Mouse (Mus musculus) E14TG2a.4 (cell line): ENCODE data around the gene Uchl3.

ENCODE experiments used
- H3K27me3 ChIP-seq: 2 replicates; pipeline ENCODE4 v1.6.1; 2014; ENCODE audit warnings: low read length, control low read depth; ENCODE audit not compliant: insufficient read depth
- H3K36me3 ChIP-seq: 2 replicates; pipeline ENCODE4 v1.6.1; 2014; ENCODE audit warnings: low read length, control low read depth; ENCODE audit not compliant: insufficient read depth
- H3K4me1 ChIP-seq: replicated peaks from 2 replicates; pipeline ENCODE4 v1.6.1; 2014; ENCODE audit warnings: low read depth, low read length, control low read depth
- H3K4me3 ChIP-seq: replicated peaks from 2 replicates; pipeline ENCODE4 v1.5.1; 2014; ENCODE audit warnings: mild to moderate bottlenecking, low read length
- H3K9me3 ChIP-seq: 2 replicates; pipeline ENCODE4 v1.6.1; 2014; ENCODE audit warnings: low read length, control low read depth
- CTCF ChIP-seq: conservative IDR thresholded peaks from 2 replicates; pipeline ENCODE4 v1.5.1; 2014; ENCODE audit warnings: low read length
- NANOG ChIP-seq: IDR thresholded peaks from 2 replicates; pipeline ENCODE4 v1.6.1; 2014; ENCODE audit warnings: borderline replicate concordance, low read length, mixed read lengths
- POU5F1 ChIP-seq: IDR thresholded peaks from 2 replicates; pipeline ENCODE4 v1.6.1; 2014; ENCODE audit warnings: low read length, borderline replicate concordance

Gene Uchl3

DNA sequence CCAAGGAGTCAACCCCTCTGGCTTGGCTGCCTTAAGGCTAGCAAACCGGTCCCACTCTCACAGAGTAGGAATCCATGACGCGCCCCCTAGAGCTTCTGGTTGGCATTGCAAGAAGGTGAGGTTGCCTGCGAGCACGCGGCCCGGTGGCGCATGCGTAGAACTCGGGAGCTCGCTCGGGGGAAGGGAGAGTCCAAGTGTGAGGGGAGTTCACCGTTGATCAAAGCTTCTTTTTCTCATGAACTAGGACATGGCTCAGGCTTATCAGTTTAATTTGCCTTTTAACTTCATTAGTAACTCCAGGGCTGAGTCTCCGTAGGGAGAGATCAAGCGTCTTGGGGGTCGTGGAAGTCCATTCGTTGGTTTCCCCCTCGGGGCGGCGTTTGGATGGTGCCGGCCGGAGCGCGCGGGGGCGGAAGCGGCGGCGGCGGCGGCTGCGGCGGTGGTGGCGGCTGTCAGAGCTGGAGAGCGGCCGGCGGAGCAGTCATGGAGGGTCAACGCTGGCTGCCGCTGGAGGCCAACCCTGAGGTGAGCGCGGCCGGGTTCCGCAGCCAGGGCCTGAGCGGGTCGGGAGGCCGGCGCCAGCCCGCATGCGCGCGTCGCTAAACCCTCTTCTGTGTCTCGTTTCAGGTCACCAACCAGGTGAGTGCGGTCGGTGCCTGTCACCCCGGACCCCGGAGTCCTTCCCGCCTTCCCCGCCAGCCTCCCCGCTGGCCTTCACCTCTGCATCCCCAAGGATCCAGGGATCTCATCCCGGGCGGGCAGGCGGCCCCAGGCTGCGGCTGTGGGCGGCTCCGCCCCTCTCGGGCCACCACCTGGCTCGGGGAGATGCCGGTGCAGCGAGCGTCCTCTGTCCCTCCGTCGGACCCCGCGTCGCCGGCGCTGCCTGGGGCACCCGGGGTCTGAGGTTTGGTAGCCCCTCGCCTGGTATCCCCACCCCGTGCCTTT, at the start of gene Uchl3:
Gene Uchl3, plus strand, starts transcription at position 387 of the 945 bp plus-strand sequence.
- Histone ChIP-seq H3K4me3 (peak within 1 kb of the TSS; percentile 100), H3K4me1 (peaks cover 42% of the 10 kb centered on the region), H3K27me3 (0 out of 2 replicates have a peak, but pooled peaks cover 1% of the 10 kb centered on the region), H3K36me3 (peaks cover 10% of the 10 kb centered on the region), H3K9me3 (no peaks in the 10 kb centered on the region)
- TF ChIP-seq CTCF = peak; percentile 93
- no peak for TF ChIP-seq NANOG
- no peak for TF ChIP-seq POU5F1

GRCm38 (mm10) chr14:101605843-101606242, 47.9 kb upstream of the Uchl3 start:
- H3K9me3 ChIP-seq = no peaks in the 10 kb centered on the region
- no peak overlapping the region for H3K4me3 ChIP-seq
- TF ChIP-seq NANOG (no peak), CTCF (peak; percentile 17; the same call in 1 of the 2 replicates), POU5F1 (no peak)
- H3K4me1 ChIP-seq = peaks cover 17% of the 10 kb centered on the region
- H3K27me3 ChIP-seq = peaks cover 50% of the 10 kb centered on the region
- no peaks in the 10 kb centered on the region for H3K36me3 ChIP-seq

GRCm38 (mm10) chr14:101607631-101608518, 45.9 kb upstream of the Uchl3 start:
- H3K36me3 ChIP-seq = no peaks in the 10 kb centered on the region
- H3K9me3 ChIP-seq = no peaks in the 10 kb centered on the region
- H3K27me3 ChIP-seq = peaks cover 60% of the 10 kb centered on the region
- peak overlapping the region; percentile 90 for H3K4me3 ChIP-seq
- H3K4me1 ChIP-seq = peaks cover 18% of the 10 kb centered on the region
- TF ChIP-seq NANOG = no peak
- TF ChIP-seq POU5F1 = no peak

DNA sequence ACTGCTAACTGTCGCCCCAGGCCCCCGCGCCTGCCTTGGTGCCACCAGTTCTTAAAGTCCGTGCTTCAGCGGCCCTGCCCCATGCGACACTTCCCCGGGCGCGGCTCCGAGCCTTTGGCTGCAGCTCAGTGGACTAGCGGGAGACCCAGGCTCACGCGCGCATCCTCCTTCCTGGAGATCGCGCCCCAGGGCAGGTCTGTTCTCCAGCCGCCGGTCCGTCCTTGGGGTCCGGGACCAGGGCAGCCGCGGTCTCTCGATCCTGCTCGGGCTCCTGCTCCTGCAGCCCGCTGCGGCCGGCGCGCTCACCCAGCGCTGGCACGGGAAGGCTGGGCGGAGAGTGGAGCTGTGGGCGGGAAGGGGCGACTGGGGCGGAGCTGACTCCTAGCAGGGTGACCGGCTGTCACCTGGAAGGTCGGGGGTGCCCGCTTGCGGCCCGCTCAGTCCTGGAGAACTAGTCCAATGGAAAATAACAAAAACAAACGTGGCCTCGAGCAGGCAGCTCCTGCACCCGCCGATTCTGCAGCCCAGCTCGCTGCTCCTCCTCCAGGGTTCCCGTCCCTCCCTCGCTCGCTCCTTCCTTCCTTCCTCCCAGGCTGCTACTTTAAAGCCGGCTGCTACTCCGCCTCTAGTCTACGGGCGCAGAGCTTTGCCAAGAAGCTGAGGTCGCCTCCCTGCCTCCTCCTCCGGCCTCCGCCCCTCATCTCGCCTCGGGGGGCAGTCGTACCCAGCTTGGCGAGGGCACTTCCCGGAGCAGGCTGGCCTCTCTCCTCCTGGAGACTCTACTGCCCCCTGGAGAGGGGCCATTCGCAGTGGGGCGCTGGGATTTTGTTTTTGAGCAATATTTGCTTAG, 45.0 kb upstream of the Uchl3 start, which contains the start of gene Tbc1d4:
Gene Tbc1d4, minus strand, starts transcription at position 673 of the 850 bp plus-strand sequence.
- TF ChIP-seq POU5F1 = no peak
- no peak for TF ChIP-seq NANOG
- peak; percentile 28 for TF ChIP-seq CTCF
- Histone ChIP-seq H3K4me1 (peaks cover 23% of the 10 kb centered on the region), H3K4me3 (peak within 1 kb of the TSS; percentile 90), H3K36me3 (no peaks in the 10 kb centered on the region), H3K27me3 (peaks cover 60% of the 10 kb centered on the region), H3K9me3 (no peaks in the 10 kb centered on the region)

GRCm38 (mm10) chr14:101610701-101611100, 43.1 kb upstream of the Uchl3 start:
- no peak overlapping the region for H3K4me3 ChIP-seq
- no peaks in the 10 kb centered on the region for H3K9me3 ChIP-seq
- H3K4me1 ChIP-seq = peaks cover 24% of the 10 kb centered on the region
- TF ChIP-seq NANOG (no peak), CTCF (no peak), POU5F1 (no peak)
- H3K27me3 ChIP-seq = peaks cover 62% of the 10 kb centered on the region
- no peaks in the 10 kb centered on the region for H3K36me3 ChIP-seq

- Histone ChIP-seq H3K4me1 (peaks cover 17% of the 10 kb centered on the region), H3K36me3 (no peaks in the 10 kb centered on the region), H3K27me3 (peaks cover 54% of the 10 kb centered on the region), H3K4me3 (no peak overlapping the region), H3K9me3 (no peaks in the 10 kb centered on the region)
- no peak for TF ChIP-seq NANOG
- no peak for TF ChIP-seq CTCF
- TF ChIP-seq POU5F1 = no peak
Measured at GRCm38 (mm10) chr14:101613206-101613605, 40.6 kb upstream of the Uchl3 start.

DNA sequence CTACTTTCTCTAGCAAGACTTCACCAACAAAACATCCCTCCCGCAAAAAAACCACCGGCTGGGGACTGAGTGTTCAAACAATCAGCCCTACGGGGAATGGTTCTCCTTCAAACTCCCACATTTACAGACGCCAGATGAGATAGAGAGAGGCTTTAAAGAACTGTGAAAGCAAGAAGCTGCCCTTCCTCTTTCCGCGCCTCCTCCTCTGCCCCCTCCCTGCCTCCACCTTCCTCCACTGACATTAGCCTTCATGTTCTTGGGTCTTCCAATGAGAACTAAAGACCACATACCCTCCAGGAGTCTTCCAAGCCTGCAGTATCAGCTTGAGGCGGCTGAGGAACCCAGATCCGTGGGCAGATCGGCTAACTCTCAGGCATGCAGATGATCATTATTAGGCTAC, 37.6 kb upstream of the Uchl3 start:
- Histone ChIP-seq H3K27me3 (peaks cover 35% of the 10 kb centered on the region), H3K4me3 (no peak overlapping the region), H3K36me3 (no peaks in the 10 kb centered on the region), H3K4me1 (peaks cover 13% of the 10 kb centered on the region), H3K9me3 (no peaks in the 10 kb centered on the region)
- no peak for TF ChIP-seq NANOG
- no peak for TF ChIP-seq CTCF
- TF ChIP-seq POU5F1 = no peak
